Mouse (Mus musculus): ENCODE data around the gene Ip6k3.

The Ip6k3 gene

DNA sequence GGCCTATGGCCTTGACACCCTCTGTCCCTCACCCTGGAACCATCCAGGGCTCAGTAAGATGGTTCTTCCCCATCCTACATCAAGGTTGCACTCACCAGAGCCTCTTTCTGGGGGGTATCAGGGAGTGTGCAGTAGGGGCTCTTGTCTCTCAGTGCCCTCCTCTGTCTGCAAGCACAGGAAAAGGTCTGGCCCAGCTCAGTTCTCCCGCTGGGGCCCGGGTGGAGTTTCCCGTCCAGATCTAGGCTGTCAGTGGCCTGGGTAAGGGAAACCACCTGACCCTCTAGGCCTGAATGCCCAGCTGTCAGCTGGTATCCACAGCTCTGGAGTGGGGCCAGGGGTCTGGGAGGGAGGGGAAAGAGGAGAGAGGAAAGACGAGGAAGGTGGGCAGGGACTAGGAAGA is at the start of gene Ip6k3:
Gene Ip6k3 (minus strand): TSS at position 251 of the 400 bp plus-strand sequence.
- in situ Hi-C loops (cut with MboI) = no loop called here

DNA sequence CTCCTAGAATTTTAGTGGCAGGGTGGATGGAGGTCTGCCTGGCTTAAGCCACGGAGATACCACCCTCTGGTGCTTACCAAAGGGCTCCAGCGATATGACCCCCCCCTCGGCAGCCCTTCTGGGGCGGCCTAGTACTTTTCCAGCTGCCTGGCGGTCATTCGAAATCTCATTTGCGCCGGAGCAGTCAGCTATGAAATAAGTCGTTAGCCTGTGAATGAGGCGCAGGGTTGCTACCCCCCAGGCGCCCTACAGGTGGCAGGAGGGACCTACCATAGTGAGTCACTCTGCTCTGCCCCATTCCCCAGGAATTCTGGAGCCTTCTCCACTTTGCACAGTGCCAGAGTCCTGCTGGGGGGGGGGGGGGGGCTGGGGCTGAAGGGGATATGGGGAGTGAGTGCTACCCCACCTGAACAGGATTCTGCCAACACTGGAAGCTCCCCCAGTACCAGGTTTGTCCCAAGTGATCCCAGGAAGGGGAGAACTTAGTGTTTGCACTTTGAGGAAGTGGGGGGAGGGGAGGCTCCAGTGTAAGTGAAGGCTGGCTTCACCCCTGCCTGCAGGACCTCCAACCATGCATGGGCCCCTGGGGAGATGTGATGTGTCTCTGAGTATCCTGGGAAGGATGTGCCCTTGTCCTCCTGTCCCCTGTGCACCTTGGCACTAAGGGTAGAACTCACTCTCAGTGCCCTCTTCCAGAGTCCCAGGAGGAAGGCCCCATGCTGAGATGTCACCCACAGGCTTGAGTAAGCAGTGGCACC is 45.4 kb upstream of the Ip6k3 start:
- in situ Hi-C loops (cut with MboI) = no loop called here

DNA sequence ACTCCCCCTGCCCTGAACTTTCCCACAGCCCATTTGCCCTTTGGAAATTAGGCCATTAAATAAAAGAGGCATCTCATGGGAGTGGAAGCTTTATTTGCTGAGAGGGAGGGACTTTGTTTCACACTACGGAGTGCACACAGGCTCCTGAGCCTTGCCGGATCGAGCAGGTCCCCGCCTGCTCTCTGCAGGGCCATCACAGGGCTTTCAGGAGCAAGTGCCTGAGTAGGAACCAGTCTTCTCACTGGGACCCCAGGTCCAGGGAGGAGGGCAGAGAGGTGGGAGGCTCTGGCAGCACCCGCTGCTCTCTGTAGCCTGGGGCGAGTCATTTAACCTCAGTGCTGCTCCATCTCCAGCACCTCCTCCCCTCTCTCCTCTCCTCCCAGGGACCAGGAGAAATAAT is 44.4 kb upstream of the Ip6k3 start:
- in situ Hi-C loops (cut with MboI) = no loop called here

DNA sequence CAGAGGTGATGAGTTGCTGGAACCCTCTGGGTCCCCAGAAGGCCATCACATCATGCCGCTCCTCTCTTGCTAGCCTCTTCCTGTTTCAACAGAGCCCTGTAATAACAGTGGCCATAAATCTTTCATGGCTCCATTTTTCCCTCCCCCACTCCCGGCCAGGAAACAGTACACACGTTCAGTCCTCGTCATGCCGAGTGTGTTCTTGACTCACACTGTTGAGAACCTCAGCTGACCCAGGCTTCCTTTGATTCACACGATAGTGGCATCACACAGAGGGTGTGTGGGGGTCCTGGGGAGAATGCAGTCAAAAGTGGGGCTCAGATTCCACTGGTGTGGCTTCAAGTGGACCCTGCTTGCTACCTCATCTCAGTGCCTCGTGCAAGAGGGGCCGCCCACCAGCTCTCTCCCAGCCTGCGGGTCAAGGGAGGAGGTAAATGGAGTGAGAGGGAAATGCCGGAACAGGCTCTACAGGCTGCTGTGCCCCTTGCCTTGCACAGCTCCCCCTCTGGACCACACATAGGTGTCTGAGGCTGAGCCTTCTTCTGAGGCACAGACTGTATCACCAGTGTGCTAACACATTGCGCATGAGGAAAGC is 39.6 kb upstream of the Ip6k3 start:
- in situ Hi-C loops (cut with MboI) = no loop called here

DNA sequence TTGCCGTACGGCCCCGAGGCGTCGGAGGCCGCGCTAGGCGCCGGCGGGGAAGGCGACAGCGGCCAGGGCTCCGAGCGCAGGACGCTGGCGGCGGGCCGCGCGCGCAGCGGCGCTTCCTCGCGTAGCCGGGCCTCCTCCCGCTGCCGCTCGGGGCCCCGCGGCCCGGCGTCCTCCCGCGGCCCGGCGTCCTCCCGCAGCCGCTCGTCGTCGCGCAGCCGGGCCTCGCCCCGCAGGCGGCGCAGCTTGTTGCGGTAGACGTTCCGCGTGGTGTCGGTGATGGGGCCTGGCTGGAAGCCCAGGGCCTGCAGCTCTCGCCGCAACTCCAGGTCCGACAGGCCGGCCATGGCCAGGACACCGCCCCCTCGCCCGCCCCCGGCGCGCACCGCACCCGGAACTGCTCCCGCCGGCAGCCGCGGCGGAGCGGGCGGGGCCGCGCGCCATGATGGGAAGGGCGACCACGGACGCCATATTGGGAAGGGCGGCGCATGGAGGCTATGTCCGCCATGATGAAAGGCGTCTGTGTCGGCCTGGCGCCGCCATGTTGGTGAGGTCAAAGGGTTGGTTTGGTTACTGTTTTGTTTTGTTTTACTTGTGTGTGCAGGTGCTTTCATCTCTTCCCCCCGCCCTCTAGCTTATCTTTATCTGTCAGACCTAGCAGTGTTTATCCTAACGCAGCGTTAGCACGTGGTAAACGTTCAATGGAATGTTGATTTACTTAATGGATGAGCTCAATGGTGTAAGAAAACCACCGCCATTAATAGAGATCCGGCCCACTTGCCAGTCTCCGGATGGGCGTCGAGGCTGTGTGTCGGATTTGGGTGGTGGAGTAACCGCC is 36.7 kb upstream of the Ip6k3 start, which contains the start of gene Lemd2:
Gene Lemd2 (minus strand): TSS at position 395 of the 835 bp plus-strand sequence.
- in situ Hi-C loops (cut with MboI) = no loop called here

DNA sequence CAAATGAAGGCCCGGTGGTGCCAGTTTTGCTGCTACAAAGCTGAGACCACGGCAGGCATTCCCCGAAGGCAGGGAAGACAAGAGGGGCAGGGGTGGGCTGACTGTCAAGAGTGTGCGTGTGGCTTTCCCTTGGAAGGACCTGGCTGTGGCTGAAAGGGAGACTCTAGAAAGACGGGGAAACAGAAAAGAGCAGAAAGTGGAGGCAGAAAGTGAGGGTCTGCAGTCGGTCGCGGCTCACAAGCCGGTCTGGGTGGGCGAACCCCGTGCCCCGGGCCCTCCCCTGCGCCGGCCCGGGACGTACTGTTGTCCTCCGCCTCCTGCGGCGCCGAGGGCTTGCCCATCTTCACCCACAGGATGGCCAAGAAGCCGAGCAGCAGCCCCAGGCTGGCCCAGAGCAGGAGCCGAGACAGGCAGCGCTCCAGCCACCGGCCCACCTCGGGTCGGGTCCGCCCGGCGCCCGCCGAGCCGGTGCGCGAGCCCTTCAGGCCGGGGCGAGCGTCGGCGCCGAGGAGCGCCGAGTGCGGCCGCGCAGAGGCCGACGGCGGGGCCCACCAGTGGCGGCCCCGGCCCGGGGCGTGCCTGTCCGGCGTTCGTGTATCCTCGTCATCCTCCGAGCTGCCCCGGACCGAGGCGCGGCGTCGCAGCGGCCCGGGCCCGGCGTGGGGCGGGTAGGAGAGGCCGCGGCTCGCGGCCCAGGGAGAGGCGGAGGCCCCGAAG is 35.9 kb upstream of the Ip6k3 start:
- in situ Hi-C loops (cut with MboI) = no loop called here

DNA sequence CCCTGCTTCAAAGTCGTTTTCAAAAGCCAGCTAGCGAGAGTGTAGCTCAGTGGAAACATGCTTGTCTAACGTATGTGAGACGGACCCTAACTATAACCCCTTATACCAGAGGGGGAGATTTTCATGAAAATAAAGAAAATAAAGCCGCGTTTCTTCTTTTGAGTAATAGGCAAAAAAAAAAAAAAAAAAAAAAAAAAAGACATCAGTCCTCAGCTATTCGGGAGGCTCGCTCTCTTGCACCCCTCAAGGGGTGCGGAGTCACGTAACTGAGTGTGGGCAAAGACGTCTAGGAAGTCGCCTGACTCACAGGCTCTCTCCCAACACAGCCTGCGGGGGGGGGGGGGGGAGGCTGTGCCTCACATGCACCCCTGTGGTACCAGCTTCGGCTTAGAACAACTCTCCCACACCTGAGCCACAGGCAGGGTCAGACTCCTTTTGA is 35.3 kb upstream of the Ip6k3 start:
- in situ Hi-C loops (cut with MboI) = no loop called here

DNA sequence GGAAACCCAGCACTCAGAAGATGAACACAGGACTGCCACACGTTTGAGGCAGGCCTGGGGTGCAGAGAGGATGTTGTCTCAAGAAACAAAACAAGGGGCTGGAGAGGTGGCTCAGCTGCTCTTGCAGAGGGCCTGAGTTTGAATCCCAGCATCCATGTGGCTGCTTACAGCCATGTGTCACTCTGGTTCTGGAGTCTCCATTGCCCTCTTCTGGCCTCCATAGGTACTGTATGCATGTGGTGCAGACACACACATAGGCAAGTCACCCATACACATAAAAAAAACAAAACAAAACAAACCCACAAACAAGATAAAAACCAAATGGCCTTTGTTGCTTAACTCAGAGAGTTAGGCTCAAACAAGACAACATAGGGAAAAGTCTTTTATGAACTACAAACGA is 34.4 kb upstream of the Ip6k3 start:
- in situ Hi-C loops (cut with MboI) = no loop called here

DNA sequence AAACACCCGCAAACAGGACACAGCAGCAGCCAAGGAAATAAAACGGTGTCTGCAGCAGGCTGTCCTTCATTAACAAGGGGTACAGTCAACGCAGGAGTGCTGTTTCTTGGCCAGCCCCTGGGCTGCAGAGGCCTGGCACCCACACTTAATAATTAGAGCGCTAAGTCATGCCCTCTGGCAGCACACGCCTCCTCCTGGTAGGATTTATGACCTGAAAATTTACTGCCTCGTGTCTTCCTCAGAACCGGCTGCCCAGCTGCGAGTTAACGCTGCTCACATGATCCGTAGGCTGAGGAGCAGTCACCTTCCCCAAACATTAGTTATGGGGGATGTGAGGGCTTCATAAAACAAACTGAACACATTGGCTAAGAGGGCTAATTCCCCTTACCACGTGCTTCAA is 33.2 kb upstream of the Ip6k3 start:
- in situ Hi-C loops (cut with MboI) = no loop called here

DNA sequence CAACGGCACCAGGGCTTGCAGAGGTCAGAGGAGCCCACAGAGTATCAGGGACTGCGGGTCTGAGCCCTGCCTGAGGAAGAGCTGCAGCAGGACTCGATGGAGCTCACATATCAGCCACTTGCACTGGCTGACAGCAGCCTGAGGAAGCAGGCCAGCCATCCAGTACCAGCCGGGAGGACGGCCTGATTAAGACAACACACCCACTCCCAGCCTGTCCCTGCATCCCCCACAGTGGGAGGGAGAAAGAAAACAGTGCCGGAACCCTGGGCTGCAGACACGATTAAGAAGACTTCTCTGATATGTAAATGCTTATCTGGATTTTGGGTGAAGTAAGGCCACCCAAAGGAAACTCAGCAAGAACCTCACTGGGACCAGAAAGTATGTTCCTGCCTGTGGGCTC is 32.3 kb upstream of the Ip6k3 start:
- in situ Hi-C loops (cut with MboI) = no loop called here

DNA sequence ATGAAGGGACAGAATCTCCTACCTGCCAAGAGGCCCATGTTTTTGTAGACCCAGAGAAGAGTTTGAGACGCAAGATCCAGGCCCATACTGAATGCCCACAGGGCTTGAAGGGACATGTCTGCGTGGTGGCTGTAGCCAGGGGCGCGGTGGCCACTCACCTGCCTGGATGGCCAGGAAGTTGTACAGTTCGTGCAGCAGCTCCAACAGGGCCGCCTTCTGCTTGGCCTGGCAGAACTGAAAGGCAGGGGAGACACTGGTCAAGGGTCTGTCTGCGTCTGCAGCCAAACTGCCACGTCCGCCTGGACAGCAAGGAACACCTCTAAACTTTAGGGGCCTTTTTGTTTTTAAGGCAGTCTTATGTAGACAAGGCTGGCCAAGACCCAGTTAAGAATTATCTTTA is 31.6 kb upstream of the Ip6k3 start:
- in situ Hi-C loops (cut with MboI) = no loop called here

DNA sequence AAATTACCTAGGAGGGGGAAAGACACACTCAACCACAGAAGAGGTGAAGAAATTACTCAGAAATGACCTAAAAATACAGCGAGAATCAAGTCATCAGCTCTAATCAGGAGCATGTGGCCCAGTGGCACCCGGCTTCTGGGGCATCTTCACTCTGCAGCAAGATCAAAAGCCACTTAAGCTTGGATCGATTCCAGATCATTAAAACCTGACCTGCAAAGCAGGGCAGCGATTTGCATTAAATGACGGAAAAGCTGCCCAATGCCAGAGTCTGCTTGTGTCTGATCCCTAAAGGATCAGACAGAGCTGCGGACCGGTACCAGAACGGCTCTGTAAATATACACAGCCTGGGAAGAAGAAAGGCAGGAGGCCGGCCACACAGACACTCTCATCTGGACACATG is 28.6 kb upstream of the Ip6k3 start:
- in situ Hi-C loops (cut with MboI) = no loop called here

DNA sequence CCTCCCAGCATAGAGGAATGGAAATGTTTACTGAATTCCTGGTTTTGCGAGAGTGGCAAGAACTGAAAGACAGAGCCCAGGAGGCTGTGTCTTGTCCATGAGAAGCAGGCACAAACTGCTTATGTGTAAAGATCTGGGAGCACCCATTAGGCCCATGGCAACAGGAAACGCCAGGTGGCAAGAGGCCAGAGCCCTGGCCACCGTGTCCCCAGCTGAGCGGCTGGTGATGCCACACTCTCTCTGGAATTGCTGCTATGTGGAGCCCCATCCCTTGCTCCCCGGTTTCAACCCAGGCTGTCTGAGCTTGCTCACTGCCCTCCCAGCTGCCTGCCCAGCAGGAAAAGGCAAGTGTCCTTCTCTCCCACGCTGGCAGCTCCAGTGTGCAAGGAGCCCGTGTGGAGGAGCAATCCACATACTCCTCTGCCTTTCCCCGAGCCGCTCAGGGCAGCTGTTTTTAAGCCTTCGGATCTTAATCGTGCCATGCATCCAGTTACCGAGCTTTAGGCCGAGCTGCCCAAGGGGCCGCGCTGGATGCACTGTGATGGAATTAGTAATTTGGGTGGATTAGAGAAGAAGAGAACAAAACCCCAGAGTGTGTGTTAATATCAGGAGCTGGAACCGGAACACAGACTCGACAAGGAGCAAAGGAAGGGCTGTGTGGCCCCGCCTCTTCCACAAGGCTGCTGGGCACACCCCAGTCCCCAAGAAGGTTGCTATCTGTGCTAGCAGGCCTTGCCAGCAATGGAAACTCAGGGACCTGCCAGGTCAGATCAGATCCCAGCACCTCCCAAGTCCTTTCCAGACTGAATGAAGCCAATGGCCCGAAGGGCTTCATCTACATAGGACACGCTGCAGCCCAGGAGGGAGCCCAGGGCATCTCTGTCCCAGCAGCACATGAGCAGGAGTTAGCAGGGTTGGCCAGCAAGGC is 26.9 kb upstream of the Ip6k3 start:
- in situ Hi-C loops (cut with MboI) = no loop called here

DNA sequence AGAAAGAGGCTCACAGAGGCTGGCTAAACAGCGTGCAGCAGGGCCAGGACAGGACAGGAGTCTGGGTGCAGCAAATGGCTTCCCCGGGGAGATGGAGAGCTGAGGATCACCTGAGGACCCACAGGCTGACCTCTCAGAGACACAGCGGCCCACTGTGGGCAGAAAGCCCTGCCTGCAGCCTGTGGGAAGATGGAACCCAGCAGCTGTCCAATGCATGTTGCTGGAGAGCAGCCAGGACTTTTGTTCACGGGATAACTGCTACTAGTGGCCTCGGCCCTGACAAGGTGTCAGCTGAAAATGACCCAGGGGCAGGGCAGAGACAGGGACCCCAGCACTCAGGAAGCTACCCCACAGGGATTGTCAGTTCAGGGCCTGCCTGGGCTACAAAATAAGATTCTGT is 24.2 kb upstream of the Ip6k3 start:
- in situ Hi-C loops (cut with MboI) = no loop called here

DNA sequence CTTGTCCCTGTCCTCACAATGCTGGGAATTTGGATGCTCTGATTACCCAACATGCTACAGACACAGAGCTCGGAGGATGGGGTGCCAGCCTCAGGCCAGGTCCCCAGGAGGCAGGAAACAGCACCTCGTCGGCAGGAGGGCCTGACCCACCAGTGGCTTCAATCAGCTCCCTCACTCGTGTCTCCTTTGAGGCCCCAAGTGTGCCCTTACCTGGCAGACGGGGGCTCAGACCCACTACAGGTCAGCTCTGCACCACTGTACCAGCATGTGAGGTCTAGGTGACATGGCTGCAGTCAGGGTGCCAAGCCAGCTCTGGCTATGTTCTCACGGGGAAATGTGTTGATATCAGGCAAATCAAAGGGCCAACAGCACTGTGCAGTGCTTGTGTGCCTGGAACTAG is 23.6 kb upstream of the Ip6k3 start:
- in situ Hi-C loops (cut with MboI) = no loop called here

DNA sequence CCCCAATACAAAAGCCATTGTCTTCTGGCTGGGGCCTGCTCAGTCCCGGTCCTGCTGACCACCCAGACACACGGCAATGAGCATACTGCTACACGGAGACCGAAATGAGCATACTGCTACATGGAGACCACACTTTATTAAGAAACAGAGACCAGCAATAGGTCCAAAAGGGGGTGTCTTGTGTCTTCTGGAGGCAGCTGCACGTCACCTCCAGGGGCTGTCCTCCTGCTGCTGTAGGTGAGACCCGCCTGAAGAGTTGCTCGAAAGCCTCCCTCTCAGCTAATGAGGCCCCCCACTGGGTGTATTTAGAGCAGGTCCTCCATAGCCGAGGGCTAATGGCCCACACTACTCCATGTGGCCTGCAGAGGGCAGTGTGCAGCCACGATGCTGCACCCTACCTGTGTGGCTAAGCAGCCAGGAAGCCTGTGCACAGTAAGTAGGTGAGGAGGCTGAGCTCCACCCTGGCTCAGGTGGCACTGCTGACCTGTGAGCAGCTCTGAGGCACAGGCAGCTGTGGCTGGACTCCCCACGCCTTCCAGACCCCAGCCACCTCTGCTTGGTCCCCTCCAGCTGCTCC is 22.1 kb upstream of the Ip6k3 start:
- in situ Hi-C loops (cut with MboI) = no loop called here

DNA sequence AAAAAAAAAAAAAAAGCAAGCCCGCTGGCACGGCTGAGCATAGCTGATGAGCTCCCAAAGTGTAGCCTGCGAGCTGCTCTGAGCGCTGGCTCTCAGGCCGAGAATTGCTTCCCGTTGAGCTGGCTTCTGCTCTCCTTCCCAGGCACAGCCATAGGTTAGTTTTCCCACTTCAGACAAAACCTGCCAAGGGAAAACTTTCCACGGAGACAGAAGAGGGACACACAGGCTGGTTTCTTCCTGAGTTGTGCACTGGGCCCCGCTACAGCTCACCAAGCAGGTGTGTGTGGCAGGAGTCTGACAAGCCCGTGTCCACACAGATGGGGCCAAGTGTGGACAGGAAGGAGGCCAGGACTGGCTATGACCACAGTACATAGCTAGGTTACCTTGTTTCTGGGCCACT is 21.3 kb upstream of the Ip6k3 start:
- in situ Hi-C loops (cut with MboI) = no loop called here

DNA sequence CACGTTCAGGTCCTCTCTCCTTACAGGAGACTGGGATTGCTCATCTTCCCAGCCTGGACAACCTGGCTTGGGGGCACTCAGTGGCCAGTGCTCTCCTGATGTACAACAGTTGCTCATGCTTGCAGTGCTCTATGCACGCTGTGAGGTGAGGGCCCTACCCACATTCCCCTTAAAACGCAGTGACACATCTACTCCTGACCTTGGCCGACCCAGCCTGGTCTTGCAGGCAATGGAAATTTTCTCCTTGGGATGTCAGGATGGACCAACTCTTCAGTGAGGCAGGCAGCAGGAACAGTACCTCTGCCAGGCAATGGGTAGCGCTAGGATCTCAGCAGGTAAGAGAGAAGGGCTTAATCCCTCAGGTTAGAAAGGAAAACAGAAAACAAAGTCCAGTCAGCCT is 19.5 kb upstream of the Ip6k3 start:
- in situ Hi-C loops (cut with MboI) = no loop called here

DNA sequence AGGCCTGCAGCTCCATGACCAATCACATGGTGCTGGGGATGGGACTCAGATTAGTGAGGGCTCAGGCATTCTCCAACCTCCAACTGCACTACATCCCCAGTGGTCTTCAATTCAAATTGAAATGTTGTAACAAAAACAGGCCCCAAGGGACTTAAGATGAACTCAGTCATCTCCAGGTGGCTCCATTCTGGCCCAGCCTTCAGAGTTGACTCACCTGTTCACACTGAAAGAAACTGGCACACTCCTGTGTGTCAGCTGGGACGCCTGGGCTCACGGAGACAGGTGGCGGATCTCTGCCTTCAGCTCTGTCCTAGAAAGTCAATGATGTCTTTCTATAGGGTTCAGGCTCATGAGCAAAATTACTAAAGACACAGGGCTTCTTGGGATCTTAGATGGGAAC is 18.5 kb upstream of the Ip6k3 start:
- in situ Hi-C loops (cut with MboI) = no loop called here

DNA sequence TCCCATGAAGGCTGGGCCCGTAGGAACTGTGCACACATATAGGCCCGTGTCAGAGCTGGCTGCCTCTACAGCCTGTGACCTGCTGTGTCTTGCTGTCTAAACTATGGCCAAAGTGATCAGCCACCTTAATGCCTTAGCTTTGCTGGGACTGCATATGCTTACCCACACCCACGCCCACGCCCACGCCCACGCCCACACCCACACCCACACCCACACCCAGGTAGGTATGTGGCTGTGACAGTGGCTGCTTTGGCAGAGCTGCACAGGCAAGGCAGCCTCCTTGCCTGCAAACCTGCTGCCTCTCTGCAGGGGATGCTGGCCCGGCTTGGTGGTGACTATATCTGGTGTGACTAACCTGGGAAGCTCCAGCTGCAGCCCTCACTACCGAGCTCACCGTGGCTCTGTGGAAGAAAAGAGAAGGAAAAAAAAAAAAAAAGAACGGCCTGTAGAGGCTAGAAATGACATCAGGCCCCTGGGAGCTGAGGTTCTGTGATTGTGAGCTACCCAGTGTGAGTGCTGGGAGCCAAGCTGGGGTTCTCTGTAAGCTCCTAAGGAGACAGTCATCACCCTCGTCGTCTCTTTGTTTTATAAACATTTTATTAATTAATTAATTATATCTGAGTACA is 16.2 kb upstream of the Ip6k3 start:
- in situ Hi-C loops (cut with MboI) = no loop called here

Data from mature B cell (primary cell).